Mouse (Mus musculus) brain, embryonic 14.5 days (tissue): ENCODE data around the gene Exo5. TPM values are rescaled to one million over a fixed set of nuclear protein-coding genes. Genes with fewer than 3 reads are reported as not detected.

Experiments used
- DNase-seq: peaks from one replicate; pipeline ENCODE4 v3.0.0-alpha.2; 2011; ENCODE audit warnings: low read depth
- CTCF ChIP-seq: fragments of 200-500 bp; IDR thresholded peaks from 2 replicates; pipeline ENCODE4 v1.5.1; 2012; ENCODE audit warnings: inconsistent platforms, mild to moderate bottlenecking, moderate library complexity, borderline replicate concordance; ENCODE audit not compliant: insufficient read depth, insufficient read length; ENCODE audit errors: extremely low read depth
- POLR2A ChIP-seq: fragments of 200-500 bp; IDR thresholded peaks from 2 replicates; pipeline ENCODE4 v1.6.1; 2012; ENCODE audit warnings: mild to moderate bottlenecking, inconsistent platforms, borderline replicate concordance; ENCODE audit not compliant: poor library complexity, insufficient read depth, insufficient read length, severe bottlenecking; ENCODE audit errors: extremely low read depth
- polyA plus RNA-seq: library from polyadenylated mRNA; depleted of rRNA; stranded (reverse); fragments of >200 nt; gene quantifications from 2 replicates; pipeline ENCODE4 v1.2.3, GENCODE M21; 2012

The Exo5 gene
- polyA plus RNA-seq, 1 experiment = 32.6 TPM

DNA sequence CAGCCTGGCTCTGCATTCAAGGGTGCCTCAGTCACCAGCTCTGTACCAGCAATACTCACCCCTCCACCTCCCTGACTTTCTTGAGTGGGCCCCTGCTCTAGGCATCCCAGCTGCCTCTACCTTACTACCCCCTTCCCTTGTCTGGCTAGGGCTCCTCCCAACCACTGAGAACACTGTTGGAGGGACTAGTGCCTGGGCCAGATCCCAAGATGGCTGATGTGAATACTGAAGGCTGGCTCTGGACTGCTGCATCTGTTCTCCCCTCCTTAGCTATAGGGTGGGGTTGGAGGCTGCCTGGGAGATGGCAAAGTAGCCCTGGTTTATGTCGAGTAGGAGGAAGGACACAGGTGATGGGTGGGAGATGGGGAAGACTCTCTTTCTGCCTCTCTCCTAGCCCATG is 32.3 kb downstream of the Exo5 start:
- TF ChIP-seq CTCF = no peak
- TF ChIP-seq POLR2A = no peak
- no peak for DNase-seq

DNA sequence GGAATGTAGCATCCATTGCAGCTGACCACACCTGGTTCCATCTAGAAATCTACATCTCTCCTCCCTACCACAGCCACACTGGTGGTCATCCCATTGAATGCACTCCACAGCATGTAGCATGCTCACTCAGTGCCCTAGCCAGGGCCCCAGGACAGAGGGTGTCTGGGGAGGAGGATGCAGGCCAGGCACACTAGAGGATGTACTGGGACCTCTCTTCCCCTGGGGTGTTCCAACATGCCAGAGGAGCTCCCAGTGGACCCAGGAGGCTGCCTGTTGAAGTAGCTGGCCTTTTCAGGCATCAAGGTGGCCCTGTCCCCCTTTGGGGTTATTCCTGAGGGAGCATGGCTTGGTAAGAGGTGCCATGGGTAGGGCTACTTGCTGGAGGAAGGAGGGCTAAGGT is 32.9 kb downstream of the Exo5 start:
- no peak for DNase-seq
- TF ChIP-seq POLR2A = no peak

DNA sequence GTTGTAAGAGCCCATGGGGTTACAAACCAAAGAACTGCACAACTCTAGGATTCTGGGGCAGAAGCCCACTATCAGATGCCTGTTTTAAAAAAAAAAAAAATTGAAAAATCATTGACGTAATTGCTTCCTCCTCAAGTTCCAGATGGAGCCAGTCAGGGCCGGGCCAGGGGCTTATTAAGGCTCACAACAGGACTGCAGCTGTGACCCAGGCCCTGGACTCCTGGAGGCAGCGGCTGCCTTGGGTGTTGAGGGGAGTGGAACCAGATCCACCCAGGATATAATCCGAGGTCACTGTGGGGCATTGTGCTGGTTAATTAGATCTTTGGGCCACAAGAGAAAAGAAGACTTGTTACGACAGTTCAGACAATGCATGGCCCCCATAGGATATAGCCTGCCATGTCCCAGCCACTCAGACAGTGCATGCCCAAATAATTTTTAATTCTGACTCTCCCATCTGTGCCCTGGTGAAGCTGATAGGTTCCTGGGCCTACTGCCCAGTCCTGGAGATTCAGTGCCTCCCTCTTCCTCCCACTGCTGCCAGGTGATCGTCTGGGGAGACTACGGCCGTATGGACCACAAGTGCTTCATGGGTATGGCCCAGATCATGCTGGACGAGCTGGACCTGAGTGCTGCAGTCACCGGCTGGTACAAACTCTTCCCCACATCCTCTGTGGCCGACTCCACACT is 33.9 kb downstream of the Exo5 start:
- peak; percentile 68 for DNase-seq
- TF ChIP-seq CTCF = no peak
- no peak for TF ChIP-seq POLR2A

DNA sequence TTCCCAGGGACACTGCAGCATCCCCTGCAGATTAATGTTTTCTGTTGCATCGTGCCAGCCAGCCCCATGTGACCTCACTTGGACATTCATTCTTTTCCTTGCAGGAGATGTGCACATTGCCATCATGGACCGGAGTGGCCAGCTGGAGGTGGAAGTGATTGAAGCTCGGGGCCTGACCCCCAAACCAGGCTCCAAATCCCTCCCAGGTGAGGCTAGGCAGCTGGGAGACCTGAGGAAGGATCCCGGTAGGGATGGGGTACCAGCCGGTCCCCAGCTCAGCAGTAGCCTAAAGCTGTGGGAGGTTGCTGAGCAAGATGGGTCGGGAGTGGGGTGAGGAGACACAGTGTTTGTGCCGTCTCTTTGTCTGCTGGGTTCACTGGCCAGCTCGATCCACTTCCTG is 35.9 kb downstream of the Exo5 start:
- TF ChIP-seq CTCF (no peak), POLR2A (no peak)
- no peak for DNase-seq

DNA sequence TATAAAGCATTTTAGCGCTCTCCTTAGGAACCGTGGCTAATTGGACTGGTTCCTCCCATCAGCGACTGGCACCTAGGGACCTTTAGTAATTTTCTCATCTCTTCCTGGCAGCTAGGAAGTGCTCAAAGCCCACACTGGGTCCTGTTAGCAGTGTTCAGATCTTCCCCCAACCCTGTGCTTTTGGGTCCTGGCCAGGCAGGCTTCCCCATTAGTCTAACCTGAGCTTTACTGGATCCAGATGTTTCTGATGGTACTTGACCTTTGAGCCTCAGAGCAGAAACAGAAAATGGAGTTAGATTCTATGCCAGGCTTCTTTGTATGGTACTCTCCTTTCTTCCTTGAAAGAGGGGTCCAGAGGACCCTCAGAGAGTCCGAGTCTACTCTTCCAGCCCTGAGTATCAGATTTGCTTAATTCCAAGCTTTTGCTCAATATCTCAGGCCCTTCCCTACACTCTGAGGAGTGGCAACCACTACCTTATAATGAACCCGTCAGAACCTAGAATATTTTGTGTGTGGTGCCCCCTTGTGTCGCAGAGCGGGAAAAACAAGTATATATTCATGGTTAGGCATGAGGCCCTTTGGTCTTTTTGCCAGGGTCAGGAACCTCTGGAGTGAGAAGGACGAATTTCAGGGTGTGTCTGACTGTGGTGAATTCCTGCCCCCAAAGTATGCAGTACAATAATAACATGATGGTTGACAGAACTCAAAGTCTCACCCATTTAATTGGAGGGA is 37.3 kb downstream of the Exo5 start:
- peak; percentile 70 for DNase-seq
- TF ChIP-seq CTCF (peak; percentile 69; the same call in 1 of the 2 replicates), POLR2A (no peak)

DNA sequence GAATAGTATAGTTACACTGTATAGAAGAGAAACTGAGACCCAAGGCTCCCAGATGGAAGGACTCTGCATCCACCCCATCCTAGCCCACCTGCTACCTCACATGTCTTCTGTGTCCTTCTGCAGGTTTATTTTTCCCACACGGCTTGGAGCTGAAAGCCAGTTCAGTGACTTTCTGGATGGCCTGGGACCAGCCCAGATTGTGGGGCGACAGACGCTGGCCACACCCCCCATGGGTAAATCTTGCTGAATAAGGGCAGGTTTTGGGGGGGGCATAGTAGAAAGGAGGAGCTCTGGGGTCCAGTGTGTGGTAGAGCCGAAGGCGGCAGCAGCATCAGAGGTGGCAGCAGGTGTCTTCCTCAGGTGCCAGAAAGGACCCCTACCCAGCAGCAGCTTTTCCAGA is 38.0 kb downstream of the Exo5 start:
- TF ChIP-seq CTCF = no peak
- no peak for TF ChIP-seq POLR2A

DNA sequence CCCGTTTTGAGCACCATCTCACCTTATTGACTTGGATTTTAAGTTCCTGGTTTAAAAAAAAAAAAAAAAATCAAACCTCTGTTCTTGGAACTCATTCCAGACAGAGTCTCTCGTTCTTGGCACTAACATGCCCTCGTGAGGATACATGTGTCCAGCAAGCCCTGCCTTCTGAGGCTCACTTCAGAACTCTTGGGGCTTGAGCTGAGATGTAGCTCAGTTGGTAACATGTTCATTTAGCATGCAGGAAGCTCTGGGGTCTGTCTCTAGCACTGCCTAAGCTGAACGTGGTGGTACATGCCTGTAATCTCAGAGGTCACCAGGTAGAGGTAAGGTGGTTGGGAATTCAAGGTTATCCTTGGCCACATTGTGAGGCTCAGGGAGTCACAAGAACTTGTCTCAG is 38.7 kb downstream of the Exo5 start:
- TF ChIP-seq POLR2A (no peak), CTCF (no peak)
- no peak for DNase-seq

More for the DNA sequence above, 38.0 kb downstream of the Exo5 start:
- DNase-seq = no peak

DNA sequence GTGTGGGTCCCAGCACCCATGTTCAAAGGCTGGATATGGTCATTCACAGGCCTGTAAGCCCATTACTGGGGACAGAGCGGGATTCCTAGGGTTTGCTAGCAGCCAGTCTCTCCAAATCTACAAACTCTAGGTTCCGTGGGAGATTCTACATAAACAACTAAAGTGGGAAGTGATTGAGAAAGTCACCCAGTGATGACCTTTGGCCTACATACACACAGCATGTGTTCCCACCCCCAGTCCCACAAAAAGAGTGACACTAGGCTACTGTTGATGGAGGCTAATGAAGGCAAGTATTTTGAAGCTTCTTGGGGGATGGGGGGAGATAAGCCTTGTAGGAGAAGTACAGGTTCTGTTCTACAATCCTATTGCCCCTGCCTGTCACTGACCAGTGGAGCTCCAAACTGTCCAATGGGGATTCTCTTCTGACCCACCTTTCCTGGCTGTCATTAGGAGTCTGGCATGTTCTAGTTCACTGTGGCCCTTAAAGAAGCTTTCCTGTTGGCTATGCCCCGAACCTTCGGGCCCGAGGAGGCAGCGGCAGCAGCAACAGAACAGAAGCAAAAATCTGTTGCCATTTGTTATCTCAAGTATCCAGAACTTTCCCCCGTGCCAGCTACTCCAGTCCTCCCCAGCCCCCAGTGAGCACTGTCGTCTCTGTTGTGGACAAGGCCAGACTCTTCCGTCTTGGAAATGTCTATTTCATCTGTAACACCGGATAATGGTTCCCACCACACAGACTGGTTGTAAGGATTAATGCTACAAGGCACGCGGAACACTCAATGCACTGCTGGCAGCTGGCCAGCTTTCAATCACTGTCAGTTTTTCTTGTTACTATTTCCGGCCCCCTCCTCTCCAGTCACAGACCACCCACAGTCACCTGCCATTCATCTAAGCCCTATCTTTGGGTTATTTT is 39.4 kb downstream of the Exo5 start:
- DNase-seq = peak; percentile 84
- TF ChIP-seq POLR2A = no peak
- TF ChIP-seq CTCF = no peak

DNA sequence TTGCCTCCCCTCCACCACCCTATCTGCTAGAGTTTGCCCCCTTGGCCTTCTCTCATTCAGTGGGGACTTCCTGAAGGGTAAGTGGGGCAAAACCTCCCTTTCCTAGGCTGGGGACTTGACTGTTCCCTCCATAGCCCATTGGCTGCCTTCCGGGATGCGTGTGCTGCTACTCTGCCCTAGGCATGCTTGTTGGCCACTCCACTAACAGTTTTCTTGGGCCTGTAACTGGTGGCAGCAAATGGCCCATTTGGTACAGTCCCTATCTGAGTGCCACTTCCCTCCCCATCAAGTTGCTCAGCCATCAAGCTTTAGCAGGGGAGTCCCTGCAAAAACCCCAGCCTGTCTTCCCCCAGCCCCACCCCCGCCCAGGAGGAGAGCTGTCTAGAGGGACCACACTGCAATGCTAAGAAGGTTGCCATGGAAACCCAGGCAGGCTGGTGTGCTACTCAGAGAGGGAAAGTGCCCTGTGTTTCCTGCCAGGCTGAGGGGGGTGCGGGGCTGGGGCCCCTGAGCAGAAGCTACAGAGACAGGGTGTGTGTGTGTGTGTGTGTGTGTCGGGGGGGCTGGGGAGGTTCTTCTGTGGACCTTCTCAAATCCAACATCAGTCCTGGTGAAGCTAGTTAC is 42.7 kb downstream of the Exo5 start:
- DNase-seq = peak; percentile 90
- no peak for TF ChIP-seq CTCF
- TF ChIP-seq POLR2A = no peak

DNA sequence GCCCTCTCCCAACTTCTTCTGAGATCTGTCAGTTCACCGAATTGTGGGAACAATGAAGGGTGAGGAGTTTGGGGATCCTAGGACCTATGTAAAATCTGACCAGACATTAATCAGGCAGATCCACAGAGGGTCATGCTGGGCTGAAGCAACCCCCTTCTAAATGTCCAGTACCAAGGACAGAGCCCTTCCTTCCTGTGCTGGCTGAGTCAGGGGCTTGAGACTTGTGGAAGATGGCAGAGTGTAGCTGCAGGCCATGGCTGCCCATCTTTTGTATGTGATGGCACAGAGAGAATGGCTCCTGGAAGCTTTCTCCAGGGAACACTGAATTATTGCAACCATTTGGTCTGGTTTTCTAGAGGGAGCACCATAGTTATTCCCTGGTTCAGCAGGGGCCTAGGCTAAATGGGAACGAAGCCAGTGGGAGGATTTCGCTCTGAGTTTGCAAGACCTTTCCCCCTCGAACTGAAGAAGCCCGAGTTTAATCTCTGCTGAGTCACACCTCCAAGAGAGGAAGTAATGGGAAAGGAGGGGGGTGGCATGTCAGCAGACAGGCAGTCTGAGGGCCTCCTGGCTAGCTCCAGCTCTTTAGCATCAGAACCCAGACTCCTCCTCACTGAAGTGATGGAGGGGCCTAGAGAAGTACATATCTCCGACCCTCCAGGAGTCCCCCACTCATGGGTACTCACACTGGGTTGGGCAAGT is 43.9 kb downstream of the Exo5 start:
- TF ChIP-seq POLR2A (no peak), CTCF (no peak)
- no peak for DNase-seq
